Mouse (Mus musculus) heart, adult 2 months (tissue): ENCODE results near the gene Traf3ip1.

ENCODE experiments used
- EP300 ChIP-seq: fragments of 200-500 bp; IDR thresholded peaks from 2 replicates; pipeline ENCODE4 v1.6.1; 2011; ENCODE audit warnings: low read depth, low read length, control low read depth; ENCODE audit not compliant: insufficient read depth
- POLR2A ChIP-seq: fragments of 200-500 bp; IDR thresholded peaks from 2 replicates; pipeline ENCODE4 v1.6.1; 2011; ENCODE audit warnings: mild to moderate bottlenecking, low read depth, low read length, control low read depth; ENCODE audit not compliant: insufficient read depth

- TF ChIP-seq EP300 (0 out of 2 replicates have a peak, but pooled peaks have one; percentile 18), POLR2A (no peak)
These were observed 45.8 kb upstream of the Traf3ip1 start for GRCm38 (mm10) chr1:91448688-91449087.
